Mouse (Mus musculus): ENCODE measurements around the gene Lrrc1. TPM values are rescaled to one million over a fixed set of nuclear protein-coding genes. Genes with fewer than 3 reads are reported as not detected.

Lrrc1 gene
- polyA plus RNA-seq, 1 experiment from 2014 or later: 6.0 TPM

- H3K4me1 ChIP-seq (replicated peaks): peaks cover 11% of the 10 kb centered on the region
- H3K36me3 ChIP-seq: no peaks in the 10 kb centered on the region
- ATAC-seq (ENCODE audit: low read depth): no peak
- no peaks in the 10 kb centered on the region for H3K9me3 ChIP-seq
- no peak overlapping the region for H3K9ac ChIP-seq
- no peaks in the 10 kb centered on the region for H3K27me3 ChIP-seq
- no peak overlapping the region for H3K4me3 ChIP-seq
- no peak overlapping the region for H3K27ac ChIP-seq (replicated peaks)
- 71% methylated on average over 3 of the region's 3 CpGs for WGBS
- H3K4me2 ChIP-seq: no peak overlapping the region
Observed at GRCm38 (mm10) chr9:77513892-77514291, 30.8 kb downstream of the Lrrc1 start.

DNA sequence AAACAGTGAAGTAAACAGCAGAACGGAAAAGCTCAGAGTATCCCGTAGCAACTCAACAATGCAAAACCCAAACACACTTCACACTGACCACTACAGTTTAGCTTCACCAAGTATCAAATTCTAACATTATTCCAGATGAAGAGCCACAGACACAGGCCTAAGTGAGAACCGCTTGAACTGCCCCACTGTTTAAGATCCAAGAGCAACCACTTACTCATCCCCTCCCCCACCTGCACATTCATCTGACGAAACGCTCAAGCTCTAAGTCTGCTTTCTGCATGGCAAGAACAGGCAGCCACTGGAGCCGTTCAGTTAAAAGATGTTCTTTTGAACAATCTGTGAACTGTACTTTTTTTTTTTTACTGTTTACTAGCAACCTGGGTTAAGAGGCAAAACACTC lies 32.5 kb downstream of the Lrrc1 start:
- H3K36me3 ChIP-seq: no peaks in the 10 kb centered on the region
- WGBS: 41% methylated on average over 6 of the region's 6 CpGs
- H3K27me3 ChIP-seq: no peaks in the 10 kb centered on the region
- no peak overlapping the region for H3K4me2 ChIP-seq
- no peaks in the 10 kb centered on the region for H3K9me3 ChIP-seq
- no peak overlapping the region for H3K4me3 ChIP-seq
- peaks cover 15% of the 10 kb centered on the region for H3K4me1 ChIP-seq (replicated peaks)
- H3K27ac ChIP-seq (replicated peaks): no peak overlapping the region
- H3K9ac ChIP-seq: no peak overlapping the region
- ATAC-seq (ENCODE audit: low read depth): peak; percentile 30; the same call in 1 of the 2 replicates

GRCm38 (mm10) chr9:77510574-77510973 lies 34.1 kb downstream of the Lrrc1 start:
- Histone ChIP-seq H3K27ac (replicated peaks) (no peak overlapping the region), H3K36me3 (no peaks in the 10 kb centered on the region), H3K4me2 (no peak overlapping the region), H3K4me3 (no peak overlapping the region), H3K9ac (no peak overlapping the region), H3K27me3 (no peaks in the 10 kb centered on the region), H3K4me1 (replicated peaks) (peaks cover 15% of the 10 kb centered on the region), H3K9me3 (no peaks in the 10 kb centered on the region)
- WGBS: 84% methylated on average over 8 of the region's 8 CpGs
- no peak for ATAC-seq (ENCODE audit: low read depth)

DNA sequence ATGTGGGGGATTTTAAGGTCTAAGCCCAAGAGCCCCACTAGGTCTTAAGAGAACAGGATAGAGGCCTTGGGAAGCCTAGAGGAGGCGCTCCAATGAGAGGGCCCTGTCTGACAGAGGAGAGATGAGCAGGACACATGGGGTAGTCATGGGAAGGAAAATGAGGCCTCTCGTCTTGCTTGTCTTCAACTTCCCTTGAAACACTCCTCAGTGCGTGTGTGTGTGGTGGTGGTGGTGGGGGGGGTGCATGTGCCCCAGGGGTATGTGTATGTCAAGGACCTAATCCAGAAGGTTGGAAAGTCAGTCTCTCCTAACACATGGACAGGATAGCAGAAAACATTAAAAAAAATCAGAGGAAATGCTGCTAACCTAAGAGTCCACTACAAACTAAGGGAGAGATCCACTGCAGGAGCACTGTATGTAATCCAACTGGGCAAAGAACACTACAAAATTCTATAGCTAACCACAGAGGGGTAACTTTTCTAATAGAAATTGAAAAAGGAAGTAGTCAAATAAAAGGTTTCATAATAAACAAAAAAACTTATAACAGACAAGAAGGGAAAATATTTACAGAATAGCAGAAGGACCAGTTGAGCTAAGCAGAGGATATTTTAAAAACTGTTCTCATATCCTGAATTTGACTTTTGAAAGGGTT lies 36.8 kb downstream of the Lrrc1 start:
- 92% methylated on average over 3 of the region's 3 CpGs for WGBS
- Histone ChIP-seq H3K27ac (replicated peaks) (no peak overlapping the region), H3K9me3 (no peaks in the 10 kb centered on the region), H3K4me2 (no peak overlapping the region), H3K4me1 (replicated peaks) (peaks cover 24% of the 10 kb centered on the region), H3K9ac (no peak overlapping the region), H3K36me3 (no peaks in the 10 kb centered on the region), H3K4me3 (no peak overlapping the region), H3K27me3 (peaks cover 6% of the 10 kb centered on the region)
- no peak for ATAC-seq (ENCODE audit: low read depth)

DNA sequence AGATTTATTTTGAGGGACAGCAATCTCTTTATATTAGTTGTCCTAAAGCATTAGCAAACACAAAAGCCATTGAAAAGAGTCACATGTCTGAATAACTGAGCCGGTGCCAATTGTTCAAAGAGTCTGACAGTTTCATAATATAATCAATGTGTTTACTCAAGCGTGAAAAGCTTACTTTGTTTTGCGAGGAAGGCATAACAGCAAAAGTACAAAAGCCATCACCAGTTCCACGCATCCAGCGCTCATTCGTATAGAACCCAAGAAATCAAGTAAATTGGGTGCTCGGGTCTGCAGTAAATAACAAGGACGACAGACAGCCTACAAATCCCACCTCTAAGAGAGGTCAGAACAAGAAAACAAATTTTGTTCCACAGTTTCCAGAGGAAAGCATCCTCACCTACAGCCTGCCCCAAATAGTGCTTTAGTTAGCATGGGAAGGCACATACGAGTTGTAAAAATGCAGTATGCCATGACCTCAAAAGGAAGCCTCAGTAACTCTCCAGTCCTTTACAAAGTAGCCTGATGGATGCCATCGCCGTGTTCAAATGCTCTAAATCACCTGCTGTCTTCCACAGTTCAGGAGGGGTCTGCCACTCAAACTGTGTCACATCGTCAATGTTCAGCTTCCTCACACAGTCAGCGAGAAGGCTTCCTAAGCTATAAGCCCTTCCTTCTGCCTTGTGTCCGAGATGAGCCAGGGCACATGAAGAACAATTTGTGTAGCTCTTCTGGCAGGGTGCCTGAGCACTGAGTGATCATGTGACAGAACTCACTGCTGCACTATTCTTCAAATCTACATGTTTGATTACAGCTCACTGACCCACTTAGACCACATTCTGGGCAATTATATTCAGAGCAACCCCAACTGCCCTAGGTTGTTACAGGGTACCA lies 41.9 kb downstream of the Lrrc1 start:
- H3K9me3 ChIP-seq: no peaks in the 10 kb centered on the region
- no peaks in the 10 kb centered on the region for H3K36me3 ChIP-seq
- H3K4me3 ChIP-seq: no peak overlapping the region
- peaks cover 21% of the 10 kb centered on the region for H3K4me1 ChIP-seq (replicated peaks)
- 22% methylated on average over 14 of the region's 14 CpGs for WGBS
- H3K4me2 ChIP-seq: peak overlapping the region; percentile 24
- no peak overlapping the region for H3K9ac ChIP-seq
- peaks cover 18% of the 10 kb centered on the region for H3K27me3 ChIP-seq
- H3K27ac ChIP-seq (replicated peaks): peak overlapping the region; percentile 9; the same call in 1 of the 2 replicates
- peak; percentile 72; the same call in 1 of the 2 replicates for ATAC-seq (ENCODE audit: low read depth)

DNA sequence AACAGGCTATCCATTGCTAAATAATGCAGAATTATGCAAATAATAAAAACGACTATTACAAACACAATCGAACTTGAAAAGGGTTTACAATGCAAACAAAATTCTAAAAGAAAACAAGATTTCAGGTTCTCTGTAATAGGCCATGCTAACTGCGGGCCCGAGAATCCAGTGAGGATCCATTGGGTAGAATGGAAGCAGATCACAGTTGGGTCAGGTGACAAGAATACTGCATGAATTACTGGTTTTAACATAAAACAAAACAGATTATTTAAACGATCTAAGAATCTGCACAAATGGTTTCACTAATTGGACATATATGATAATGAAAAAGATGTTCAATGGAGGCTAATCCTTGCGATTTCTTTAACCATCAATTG lies 42.5 kb downstream of the Lrrc1 start:
- Histone ChIP-seq H3K9ac (no peak overlapping the region), H3K27ac (replicated peaks) (no peak overlapping the region), H3K4me2 (peak overlapping the region; percentile 24; the same call in 1 of the 2 replicates), H3K27me3 (peaks cover 18% of the 10 kb centered on the region), H3K36me3 (no peaks in the 10 kb centered on the region), H3K9me3 (no peaks in the 10 kb centered on the region), H3K4me3 (no peak overlapping the region), H3K4me1 (replicated peaks) (peaks cover 28% of the 10 kb centered on the region)
- no peak for ATAC-seq (ENCODE audit: low read depth)
- WGBS: 37% methylated on average over 6 of the region's 6 CpGs

DNA sequence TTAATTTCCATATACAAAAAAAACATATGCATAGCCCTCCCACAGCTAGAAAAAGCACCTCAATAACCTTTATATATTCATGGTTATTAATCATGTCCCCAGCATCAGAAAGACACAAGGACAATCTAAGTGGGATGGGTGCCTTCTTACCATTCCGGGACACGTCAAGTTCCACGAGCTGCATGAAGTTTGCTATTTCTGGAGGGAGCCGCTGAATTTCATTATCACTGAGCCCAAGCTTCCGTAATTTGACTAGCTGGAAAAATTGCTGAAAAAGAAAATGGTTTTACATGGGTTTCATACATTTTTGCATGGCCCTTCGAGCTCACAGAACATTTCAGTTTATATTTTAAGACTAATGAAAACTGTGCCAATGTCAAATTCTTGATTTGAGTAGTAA lies 45.6 kb downstream of the Lrrc1 start:
- no peak for ATAC-seq (ENCODE audit: low read depth)
- no peak overlapping the region for H3K9ac ChIP-seq
- no peak overlapping the region for H3K27ac ChIP-seq (replicated peaks)
- peaks cover 42% of the 10 kb centered on the region for H3K4me1 ChIP-seq (replicated peaks)
- peaks cover 18% of the 10 kb centered on the region for H3K27me3 ChIP-seq
- H3K4me2 ChIP-seq: no peak overlapping the region
- H3K9me3 ChIP-seq: no peaks in the 10 kb centered on the region
- H3K4me3 ChIP-seq: no peak overlapping the region
- 84% methylated on average over 6 of the region's 6 CpGs for WGBS
- no peaks in the 10 kb centered on the region for H3K36me3 ChIP-seq

DNA sequence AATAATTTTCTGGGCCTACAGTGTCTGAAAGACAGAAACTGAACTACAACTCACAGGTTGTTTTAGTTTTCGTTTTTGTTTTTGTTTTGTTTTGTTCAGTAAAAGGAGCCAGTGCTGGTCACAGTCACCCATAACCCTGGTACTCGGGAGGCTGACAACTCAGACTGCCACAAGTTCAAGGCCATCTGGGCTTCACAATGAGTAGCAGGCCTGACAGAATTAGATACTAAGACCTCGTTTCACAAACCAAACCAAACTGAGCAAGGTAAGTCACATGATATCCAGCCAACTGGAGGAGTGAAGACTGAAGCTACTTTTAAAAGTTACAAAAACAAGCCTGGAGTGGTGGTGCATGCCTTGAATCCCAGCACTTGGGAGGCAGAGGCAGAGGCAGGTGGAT lies 46.3 kb downstream of the Lrrc1 start:
- Histone ChIP-seq H3K4me3 (no peak overlapping the region), H3K27ac (replicated peaks) (no peak overlapping the region), H3K4me1 (replicated peaks) (peaks cover 37% of the 10 kb centered on the region), H3K36me3 (no peaks in the 10 kb centered on the region), H3K9ac (no peak overlapping the region), H3K4me2 (no peak overlapping the region), H3K27me3 (peaks cover 14% of the 10 kb centered on the region), H3K9me3 (no peaks in the 10 kb centered on the region)
- whole genome bisulfite sequencing: 76% methylated on average over 3 of the region's 3 CpGs
- no peak for ATAC-seq (ENCODE audit: low read depth)

DNA sequence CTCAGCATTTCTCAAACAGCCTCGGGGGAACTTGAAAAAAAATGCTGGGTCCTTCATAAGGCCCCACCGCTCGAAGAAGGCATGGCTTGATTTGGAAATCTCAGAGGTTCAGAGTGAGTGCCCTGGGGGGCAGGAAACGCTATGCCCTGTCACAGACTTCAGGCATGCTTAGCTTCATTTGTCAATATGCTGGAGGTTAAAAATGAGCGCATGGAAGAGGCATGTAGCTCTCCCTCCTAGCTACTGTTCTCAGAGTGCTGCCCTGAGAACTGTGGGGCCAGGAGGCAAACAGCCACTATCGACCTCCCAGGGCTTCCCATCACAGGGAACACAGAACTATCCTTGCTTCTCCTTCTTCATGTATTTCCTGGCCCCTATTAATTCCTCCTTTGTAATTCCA lies 47.5 kb downstream of the Lrrc1 start:
- Histone ChIP-seq H3K4me2 (no peak overlapping the region), H3K9me3 (no peaks in the 10 kb centered on the region), H3K27ac (replicated peaks) (0 out of 2 replicates have a peak overlapping the region, but pooled peaks have one; percentile 54), H3K27me3 (peaks cover 14% of the 10 kb centered on the region), H3K4me3 (no peak overlapping the region), H3K36me3 (no peaks in the 10 kb centered on the region), H3K4me1 (replicated peaks) (peaks cover 27% of the 10 kb centered on the region), H3K9ac (peak overlapping the region; percentile 47; the same call in 1 of the 2 replicates)
- WGBS: 64% methylated on average over 6 of the region's 6 CpGs
- ATAC-seq (ENCODE audit: low read depth): no peak

GRCm38 (mm10) chr9:77496540-77497062 lies 48.1 kb downstream of the Lrrc1 start:
- peak overlapping the region; percentile 47; the same call in 1 of the 2 replicates for H3K9ac ChIP-seq
- H3K9me3 ChIP-seq: no peaks in the 10 kb centered on the region
- peak overlapping the region; percentile 54 for H3K27ac ChIP-seq (replicated peaks)
- H3K4me3 ChIP-seq: no peak overlapping the region
- no peaks in the 10 kb centered on the region for H3K36me3 ChIP-seq
- H3K4me2 ChIP-seq: no peak overlapping the region
- ATAC-seq (ENCODE audit: low read depth): peak; percentile 76
- H3K27me3 ChIP-seq: peaks cover 14% of the 10 kb centered on the region
- WGBS: 25% methylated on average over 12 of the region's 12 CpGs
- peaks cover 23% of the 10 kb centered on the region for H3K4me1 ChIP-seq (replicated peaks)

- no peak for ATAC-seq (ENCODE audit: low read depth)
- no peaks in the 10 kb centered on the region for H3K36me3 ChIP-seq
- WGBS: 90% methylated on average over 7 of the region's 7 CpGs
- no peak overlapping the region for H3K4me3 ChIP-seq
- H3K4me2 ChIP-seq: no peak overlapping the region
- no peak overlapping the region for H3K9ac ChIP-seq
- peaks cover 20% of the 10 kb centered on the region for H3K4me1 ChIP-seq (replicated peaks)
- H3K27me3 ChIP-seq: peaks cover 4% of the 10 kb centered on the region
- H3K9me3 ChIP-seq: no peaks in the 10 kb centered on the region
- no peak overlapping the region for H3K27ac ChIP-seq (replicated peaks)
Observed at GRCm38 (mm10) chr9:77494307-77494706, 50.4 kb downstream of the Lrrc1 start.

- H3K9ac ChIP-seq: no peak overlapping the region
- H3K27ac ChIP-seq (replicated peaks): no peak overlapping the region
- ATAC-seq (ENCODE audit: low read depth): no peak
- H3K4me2 ChIP-seq: no peak overlapping the region
- H3K9me3 ChIP-seq: no peaks in the 10 kb centered on the region
- H3K36me3 ChIP-seq: no peaks in the 10 kb centered on the region
- no peak overlapping the region for H3K4me3 ChIP-seq
- H3K27me3 ChIP-seq: no peaks in the 10 kb centered on the region
- WGBS: 93% methylated on average over 11 of the region's 11 CpGs
- 0 out of 2 replicates have a peak, but pooled peaks cover 5% of the 10 kb centered on the region for H3K4me1 ChIP-seq (replicated peaks)
Observed at GRCm38 (mm10) chr9:77488611-77489010, 56.1 kb downstream of the Lrrc1 start.
